Mouse (Mus musculus) cerebellum, adult 2 months (tissue): ENCODE measurements around the gene Net1.
"Not testable (repeated sequence)": the region's sequence is repeated elsewhere in the genome, so short reads cannot be mapped to it uniquely, and the experiment has no call there.

ENCODE experiments used
- CTCF ChIP-seq: fragments of 200-500 bp; IDR thresholded peaks from 2 replicates; pipeline ENCODE4 v1.5.1; 2011; ENCODE audit warnings: low read depth, mild to moderate bottlenecking, control low read depth, low read length, moderate library complexity, borderline replicate concordance; ENCODE audit not compliant: insufficient read depth
- POLR2A ChIP-seq: fragments of 200-500 bp; IDR thresholded peaks from 2 replicates; pipeline ENCODE4 v1.6.1; 2011; ENCODE audit warnings: low read length, control low read depth, borderline replicate concordance; ENCODE audit not compliant: insufficient read depth

GRCm38 (mm10) chr13:3840662-3841061, 77.4 kb downstream of the Net1 start:
- not testable (repeated sequence) for TF ChIP-seq POLR2A, CTCF
